Mouse (Mus musculus) kidney, embryonic 14.5 days (tissue): ENCODE measurements at regions not wholly inside any gene's neighbourhood (a gene's known extent, or its start where the extent isn't known, plus 50 kb on each side); places are given as distances from the start of the nearest gene placed in this dataset.
"Not testable (repeated sequence)": the region's sequence is repeated elsewhere in the genome, so short reads cannot be mapped to it uniquely, and the experiment has no call there.

Experiments
- ATAC-seq: fragments of 200-750 bp; cut with Nextera tagmentation; 2 replicates; pipeline ENCODE4 v1.8.0; 2017; ENCODE audit warnings: moderate number of reproducible peaks, mild to moderate bottlenecking, moderate TSS enrichment, moderate library complexity; ENCODE audit not compliant: low FRiP score, low TSS enrichment
- H3K27ac ChIP-seq: fragments of 300-500 bp; sonication (generic); 2 replicates; pipeline ENCODE4 v1.5.1; 2014; ENCODE audit warnings: low read depth, mild to moderate bottlenecking, low read length, moderate library complexity, mixed read lengths
- H3K27me3 ChIP-seq: fragments of 300-500 bp; sonication (generic); 2 replicates; pipeline ENCODE4 v1.6.1; 2014; ENCODE audit warnings: mild to moderate bottlenecking, low read length; ENCODE audit not compliant: control insufficient read depth, insufficient read depth
- H3K36me3 ChIP-seq: fragments of 300-500 bp; sonication (generic); 2 replicates; pipeline ENCODE4 v1.6.1; 2014; ENCODE audit warnings: low read length, mixed read lengths; ENCODE audit not compliant: control insufficient read depth, insufficient read depth
- H3K4me1 ChIP-seq: fragments of 300-500 bp; sonication (generic); 2 replicates; pipeline ENCODE4 v1.6.1; 2014; ENCODE audit warnings: low read length, mixed read lengths; ENCODE audit not compliant: control insufficient read depth, insufficient read depth
- H3K4me2 ChIP-seq: fragments of 300-500 bp; sonication (generic); replicated peaks from 2 replicates; pipeline ENCODE4 v1.6.1; 2014; ENCODE audit warnings: low read depth, mild to moderate bottlenecking, low read length
- H3K4me3 ChIP-seq: fragments of 300-500 bp; sonication (generic); 2 replicates; pipeline ENCODE4 v1.5.1; 2014; ENCODE audit warnings: mild to moderate bottlenecking, low read length
- H3K9ac ChIP-seq: fragments of 300-500 bp; sonication (generic); 2 replicates; pipeline ENCODE4 v1.6.1; 2014; ENCODE audit warnings: low read depth, mild to moderate bottlenecking, low read length, moderate library complexity
- H3K9me3 ChIP-seq: fragments of 300-500 bp; sonication (generic); 2 replicates; pipeline ENCODE4 v1.6.1; 2016; ENCODE audit warnings: low read length; ENCODE audit not compliant: control insufficient read depth
- WGBS: fragments of 180-500 bp; shearing (Covaris S2); extraction: QIAGEN DNeasy Blood & Tissue Kit; methylation state at CpG from one replicate; pipeline ENCODE4 v1.1.7; 2014; 5-methylcytosine and 5-hydroxymethylcytosine counted together

- ATAC-seq: no peak
- no peaks in the 10 kb centered on the region for H3K4me1 ChIP-seq
- H3K4me3 ChIP-seq: no peak overlapping the region
- no peak overlapping the region for H3K27ac ChIP-seq
- no peak overlapping the region for H3K9ac ChIP-seq
- WGBS: 40% methylated on average over 6 of the region's 6 CpGs
- no peak overlapping the region for H3K4me2 ChIP-seq
- no peaks in the 10 kb centered on the region for H3K36me3 ChIP-seq
- H3K27me3 ChIP-seq: no peaks in the 10 kb centered on the region
- H3K9me3 ChIP-seq: no peaks in the 10 kb centered on the region
These were observed 90.8 kb upstream of the Sh3gl3 start for GRCm38 (mm10) chr7:82082883-82083282.

- ATAC-seq: no peak
- H3K36me3 ChIP-seq: no peaks in the 10 kb centered on the region
- no peaks in the 10 kb centered on the region for H3K9me3 ChIP-seq
- no peaks in the 10 kb centered on the region for H3K27me3 ChIP-seq
- H3K27ac ChIP-seq: no peak overlapping the region
- no peak overlapping the region for H3K9ac ChIP-seq
- H3K4me1 ChIP-seq: no peaks in the 10 kb centered on the region
- H3K4me2 ChIP-seq: no peak overlapping the region
- 81% methylated on average over 10 of the region's 10 CpGs for WGBS
- no peak overlapping the region for H3K4me3 ChIP-seq
These were observed 89.2 kb upstream of the Sh3gl3 start for GRCm38 (mm10) chr7:82084473-82084872.

- Histone ChIP-seq H3K9ac (no peak overlapping the region), H3K4me1 (no peaks in the 10 kb centered on the region), H3K27me3 (no peaks in the 10 kb centered on the region), H3K9me3 (no peaks in the 10 kb centered on the region), H3K4me3 (no peak overlapping the region), H3K4me2 (no peak overlapping the region), H3K27ac (no peak overlapping the region), H3K36me3 (no peaks in the 10 kb centered on the region)
- ATAC-seq: no peak
- 64% methylated on average over 4 of the region's 4 CpGs for WGBS
These were observed 88.4 kb upstream of the Sh3gl3 start for GRCm38 (mm10) chr7:82085205-82085604.

GRCm38 (mm10) chr7:82098136-82098535, 75.5 kb upstream of the Sh3gl3 start:
- Histone ChIP-seq H3K4me1 (no peaks in the 10 kb centered on the region), H3K9me3 (no peaks in the 10 kb centered on the region), H3K9ac (no peak overlapping the region), H3K4me3 (no peak overlapping the region), H3K27me3 (no peaks in the 10 kb centered on the region), H3K4me2 (no peak overlapping the region), H3K36me3 (no peaks in the 10 kb centered on the region), H3K27ac (no peak overlapping the region)
- WGBS: 68% methylated on average over 6 of the region's 6 CpGs
- no peak for ATAC-seq

GRCm38 (mm10) chr7:82101314-82101713, 72.3 kb upstream of the Sh3gl3 start:
- Histone ChIP-seq H3K27ac (no peak overlapping the region), H3K4me2 (no peak overlapping the region), H3K4me3 (no peak overlapping the region), H3K9ac (no peak overlapping the region), H3K9me3 (no peaks in the 10 kb centered on the region), H3K36me3 (no peaks in the 10 kb centered on the region), H3K27me3 (no peaks in the 10 kb centered on the region), H3K4me1 (no peaks in the 10 kb centered on the region)
- WGBS: 92% methylated on average over 2 of the region's 2 CpGs
- no peak for ATAC-seq

GRCm38 (mm10) chr7:82105631-82106030, 68.0 kb upstream of the Sh3gl3 start:
- H3K36me3 ChIP-seq: no peaks in the 10 kb centered on the region
- 84% methylated on average over 5 of the region's 5 CpGs for WGBS
- no peak for ATAC-seq
- no peak overlapping the region for H3K27ac ChIP-seq
- no peaks in the 10 kb centered on the region for H3K9me3 ChIP-seq
- H3K4me2 ChIP-seq: no peak overlapping the region
- no peaks in the 10 kb centered on the region for H3K4me1 ChIP-seq
- no peak overlapping the region for H3K9ac ChIP-seq
- no peak overlapping the region for H3K4me3 ChIP-seq
- H3K27me3 ChIP-seq: no peaks in the 10 kb centered on the region

GRCm38 (mm10) chr7:82109141-82109540, 64.5 kb upstream of the Sh3gl3 start:
- H3K36me3 ChIP-seq, H3K9me3 ChIP-seq, H3K27ac ChIP-seq, H3K4me3 ChIP-seq, H3K4me1 ChIP-seq, H3K9ac ChIP-seq, H3K4me2 ChIP-seq, ATAC-seq, H3K27me3 ChIP-seq: not testable (repeated sequence)

GRCm38 (mm10) chr7:82109550-82109949, 64.1 kb upstream of the Sh3gl3 start:
- 67% methylated on average over 5 of the region's 5 CpGs for WGBS
- no peak for ATAC-seq
- H3K4me2 ChIP-seq: no peak overlapping the region

GRCm38 (mm10) chr7:82109977-82110376, 63.7 kb upstream of the Sh3gl3 start:
- Histone ChIP-seq H3K27ac (no peak overlapping the region), H3K4me1 (no peaks in the 10 kb centered on the region), H3K4me2 (no peak overlapping the region), H3K27me3 (no peaks in the 10 kb centered on the region), H3K9ac (no peak overlapping the region), H3K36me3 (no peaks in the 10 kb centered on the region), H3K9me3 (no peaks in the 10 kb centered on the region), H3K4me3 (no peak overlapping the region)
- WGBS: 77% methylated on average over 8 of the region's 8 CpGs
- ATAC-seq: no peak

More at GRCm38 (mm10) chr7:82109550-82109949, 64.1 kb upstream of the Sh3gl3 start:
- H3K4me1 ChIP-seq: no peaks in the 10 kb centered on the region
- no peaks in the 10 kb centered on the region for H3K9me3 ChIP-seq
- H3K27me3 ChIP-seq: no peaks in the 10 kb centered on the region
- no peaks in the 10 kb centered on the region for H3K36me3 ChIP-seq
- no peak overlapping the region for H3K9ac ChIP-seq
- no peak overlapping the region for H3K27ac ChIP-seq
- no peak overlapping the region for H3K4me3 ChIP-seq

GRCm38 (mm10) chr7:82112046-82112445, 61.6 kb upstream of the Sh3gl3 start:
- WGBS: 72% methylated on average over 6 of the region's 6 CpGs
- no peaks in the 10 kb centered on the region for H3K4me1 ChIP-seq

More at GRCm38 (mm10) chr7:82112046-82112445, 61.6 kb upstream of the Sh3gl3 start:
- no peak for ATAC-seq
- H3K4me2 ChIP-seq: no peak overlapping the region
- no peaks in the 10 kb centered on the region for H3K27me3 ChIP-seq
- no peaks in the 10 kb centered on the region for H3K9me3 ChIP-seq
- no peak overlapping the region for H3K4me3 ChIP-seq
- no peaks in the 10 kb centered on the region for H3K36me3 ChIP-seq
- no peak overlapping the region for H3K27ac ChIP-seq
- no peak overlapping the region for H3K9ac ChIP-seq
